Mouse (Mus musculus): ENCODE results near the gene Tmed9.

DNA sequence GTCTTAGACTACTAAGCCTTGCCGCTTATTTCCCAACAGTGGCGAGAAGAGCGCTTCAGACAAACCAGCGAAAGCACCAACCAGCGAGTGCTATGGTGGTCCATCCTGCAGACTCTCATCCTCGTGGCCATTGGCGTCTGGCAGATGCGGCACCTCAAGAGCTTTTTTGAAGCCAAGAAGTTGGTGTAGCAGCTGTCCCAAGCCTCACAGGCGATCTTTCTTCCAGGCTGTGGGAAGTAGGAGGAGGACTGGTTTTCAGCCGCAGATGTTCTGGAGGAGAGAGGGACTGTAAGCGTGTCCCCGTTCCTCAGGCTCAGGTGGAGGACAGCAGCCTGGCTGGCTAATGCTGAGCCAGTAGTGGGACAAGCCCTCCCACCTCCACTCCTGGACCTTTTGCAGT lies 23.3 kb downstream of the Tmed9 start:
- TF ChIP-seq CTCF (IDR thresholded peaks at IDR 0.05; ENCODE audit: control insufficient read depth, insufficient read depth, low read length) (no peak), POLR2A (IDR thresholded peaks at IDR 0.05; ENCODE audit: borderline replicate concordance, control insufficient read depth, low read depth, low read length) (no peak)

All from bone marrow, adult 2 months (tissue).